10 mouse cellular contexts compared by ENCODE assay signal in the genomic region with DNA sequence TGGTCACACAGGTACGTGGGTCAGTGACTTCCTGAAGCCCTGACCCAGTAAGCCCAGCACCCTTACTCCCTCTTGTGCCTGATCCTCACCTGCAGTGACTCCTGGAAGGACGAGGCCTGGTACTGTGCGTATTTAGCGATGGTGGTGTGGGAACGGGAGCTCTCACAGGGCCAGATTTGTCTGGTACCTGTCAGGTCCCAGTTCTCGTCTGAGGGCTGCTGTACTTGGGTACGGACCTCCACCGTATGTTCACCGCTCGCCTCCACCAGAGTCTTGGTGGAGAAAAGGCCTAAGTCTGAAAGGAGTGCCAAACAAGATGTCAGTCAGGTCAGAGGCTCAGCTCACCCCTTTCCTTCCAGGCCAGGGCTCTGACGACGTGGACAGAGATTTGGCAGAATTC. TPM values are rescaled to one million over a fixed set of nuclear protein-coding genes. Genes with fewer than 3 reads are reported as not detected.
A peak's percentile ranks its signal among the peaks of the same experiment; 100 is the strongest.
DNase-seq lines count a peak whose midpoint lies in the region; ATAC-seq and TF ChIP-seq lines count a peak whose summit lies in the region.
"Had no signal": no experiment of that assay in that cellular context is flagged by ENCODE, and none has a peak within 500 bp of the region (broad histone marks: within the 10 kb centered on the region; RNA-seq: fewer than 3 reads in every experiment).

No protein-coding gene starts in this region.

- WGBS in forebrain, embryonic 10.5 days = 86% methylated on average over 12 of the region's 12 CpGs
- WGBS in forebrain, embryonic 16.5 days = 85% methylated on average over 12 of the region's 12 CpGs

- H3K4me1 ChIP-seq in forebrain, embryonic 10.5 days = peaks cover 52% of the 10 kb centered on the region
- peaks cover 9% of the 10 kb centered on the region for H3K4me1 ChIP-seq in forebrain, embryonic 16.5 days (replicated peaks; ENCODE audit: control insufficient read depth, insufficient read depth, low read length)
- H3K4me1 ChIP-seq in testis, adult 2 months (ENCODE audit: control insufficient read depth, insufficient read depth, low read length) = peaks cover 29% of the 10 kb centered on the region

- no peak for DNase-seq in forebrain, embryonic 10.5 days (ENCODE audit: extremely low spot score, low spot score)
- peak; percentile 14 for DNase-seq in kidney, adult 18-20 months
- no peak for DNase-seq in kidney, postnatal 4 days
- no peak for DNase-seq in testis, postnatal 14 days (ENCODE audit: low spot score)

- peaks cover 28% of the 10 kb centered on the region for H3K27me3 ChIP-seq in forebrain, embryonic 10.5 days (ENCODE audit: poor library complexity, severe bottlenecking)
- H3K27me3 ChIP-seq in forebrain, embryonic 16.5 days (replicated peaks; ENCODE audit: control insufficient read depth, insufficient read depth, low read length) = no peaks in the 10 kb centered on the region
- no peaks in the 10 kb centered on the region for H3K27me3 ChIP-seq in testis, adult 2 months (ENCODE audit: control insufficient read depth, insufficient read depth, low read length)
- H3K27me3 ChIP-seq: embryonic facial prominence, embryonic 15.5 days had no signal

- TF ChIP-seq CTCF in testis, adult 2 months (IDR thresholded peaks at IDR 0.05; ENCODE audit: control insufficient read depth, insufficient read depth, insufficient replicate concordance, low read depth, low read length) = no peak

- ATAC-seq in forebrain, embryonic 16.5 days = no peak
- no peak for ATAC-seq in megakaryocyte-erythroid progenitor cell, adult 5-6 weeks (replicated peaks; ENCODE audit: low FRiP score, low TSS enrichment, poor library complexity, severe bottlenecking)

- H3K36me3 ChIP-seq in forebrain, embryonic 10.5 days (replicated peaks) = peaks cover 78% of the 10 kb centered on the region
- H3K36me3 ChIP-seq in forebrain, embryonic 16.5 days (ENCODE audit: control insufficient read depth, insufficient read depth) = peaks cover 66% of the 10 kb centered on the region
- no peaks in the 10 kb centered on the region; the same call in 1 of the 2 replicates for H3K36me3 ChIP-seq in testis, adult 2 months (ENCODE audit: control insufficient read depth, insufficient read depth, low read length)

- no peaks in the 10 kb centered on the region for H3K9me3 ChIP-seq in forebrain, embryonic 10.5 days
- no peaks in the 10 kb centered on the region for H3K9me3 ChIP-seq in forebrain, embryonic 16.5 days (ENCODE audit: control insufficient read depth, low read length)
- H3K9me3 ChIP-seq: embryonic facial prominence, embryonic 15.5 days; heart, embryonic 10.5 days; liver, embryonic 12.5 days had no signal

- H3K4me2 ChIP-seq in forebrain, embryonic 16.5 days (ENCODE audit: low read length) = no peak overlapping the region
- H3K4me2 ChIP-seq: embryonic facial prominence, embryonic 15.5 days had no signal

- H3K4me3 ChIP-seq in forebrain, embryonic 10.5 days = peak overlapping the region; percentile 21; the same call in 1 of the 2 replicates
- no peak overlapping the region for H3K4me3 ChIP-seq in forebrain, embryonic 16.5 days (replicated peaks; ENCODE audit: low read length)
- H3K4me3 ChIP-seq in testis, adult 2 months (ENCODE audit: control insufficient read depth, low read depth, low read length) = peak overlapping the region; percentile 87
- H3K4me3 ChIP-seq: embryonic facial prominence, embryonic 15.5 days; liver, embryonic 12.5 days had no signal

- H3K27ac ChIP-seq in forebrain, embryonic 10.5 days = no peak overlapping the region
- no peak overlapping the region for H3K27ac ChIP-seq in forebrain, embryonic 16.5 days (ENCODE audit: low read length)
- no peak overlapping the region for H3K27ac ChIP-seq in testis, adult 2 months (ENCODE audit: control insufficient read depth, insufficient read depth, low read depth, low read length)
- H3K27ac ChIP-seq: embryonic facial prominence, embryonic 15.5 days; heart, embryonic 10.5 days; liver, embryonic 12.5 days had no signal

- no peak overlapping the region for H3K9ac ChIP-seq in forebrain, embryonic 16.5 days (replicated peaks; ENCODE audit: low read depth, low read length)
- H3K9ac ChIP-seq: embryonic facial prominence, embryonic 15.5 days; liver, embryonic 12.5 days had no signal

- no peak for TF ChIP-seq POLR2A in testis, adult 2 months (IDR thresholded peaks at IDR 0.05; ENCODE audit: control insufficient read depth, low read depth, low read length)

RNA-seq across cellular contexts. Expression of gene Tmem88, which starts 4.0 kb away (rescaled TPM):
- polyA plus RNA-seq in forebrain, embryonic 10.5 days (2016; fragmentation: Nextera tagmentation; extraction: Ambion mirVana) = 23.3 and 23.4 TPM in 2 replicates
- polyA plus RNA-seq in forebrain, embryonic 16.5 days (2015; fragmentation: Nextera tagmentation; extraction: Ambion mirVana) = 5.9 and 6.2 TPM in 2 replicates
- 2.0 and 2.4 TPM in 2 replicates for polyA plus RNA-seq in testis, adult 2 months (2012; rRNA removed)
- 0.37 TPM in 1 of 2 replicates, not detected in the other for total RNA-seq in megakaryocyte-erythroid progenitor cell, adult 5-6 weeks (2014; fragmentation: Nextera tagmentation)
- total RNA-seq in megakaryocyte-erythroid progenitor cell, adult 5-6 weeks (2017) = not detected in 2 replicates

RNA-seq across cellular contexts. Expression of gene Cyb5d1, which starts 6.6 kb away (rescaled TPM):
- polyA plus RNA-seq in forebrain, embryonic 10.5 days (2016; fragmentation: Nextera tagmentation; extraction: Ambion mirVana) = 47.3 and 54.6 TPM in 2 replicates
- polyA plus RNA-seq in forebrain, embryonic 16.5 days (2015; fragmentation: Nextera tagmentation; extraction: Ambion mirVana) = 42.5 and 44.2 TPM in 2 replicates
- 35.3 and 42.5 TPM in 2 replicates for polyA plus RNA-seq in testis, adult 2 months (2012; rRNA removed)
- total RNA-seq in megakaryocyte-erythroid progenitor cell, adult 5-6 weeks (2014; fragmentation: Nextera tagmentation) = 16.2 and 20.9 TPM in 2 replicates
- total RNA-seq in megakaryocyte-erythroid progenitor cell, adult 5-6 weeks (2017) = 36.7 and 41.7 TPM in 2 replicates

RNA-seq across cellular contexts. Expression of gene Naa38, which starts 6.7 kb away (rescaled TPM):
- polyA plus RNA-seq in forebrain, embryonic 10.5 days (2016; fragmentation: Nextera tagmentation; extraction: Ambion mirVana) = 131 and 136 TPM in 2 replicates
- polyA plus RNA-seq in forebrain, embryonic 16.5 days (2015; fragmentation: Nextera tagmentation; extraction: Ambion mirVana) = 79.2 and 86.1 TPM in 2 replicates
- polyA plus RNA-seq in testis, adult 2 months (2012; rRNA removed) = 325 and 343 TPM in 2 replicates
- 161 and 169 TPM in 2 replicates for total RNA-seq in megakaryocyte-erythroid progenitor cell, adult 5-6 weeks (2014; fragmentation: Nextera tagmentation)
- 156 and 170 TPM in 2 replicates for total RNA-seq in megakaryocyte-erythroid progenitor cell, adult 5-6 weeks (2017)

RNA-seq across cellular contexts. Expression of gene Kdm6b, which starts 11.5 kb away (rescaled TPM):
- polyA plus RNA-seq in forebrain, embryonic 10.5 days (2016; fragmentation: Nextera tagmentation; extraction: Ambion mirVana) = 31.7 TPM in 2 replicates
- 48.4 and 52.8 TPM in 2 replicates for polyA plus RNA-seq in forebrain, embryonic 16.5 days (2015; fragmentation: Nextera tagmentation; extraction: Ambion mirVana)
- 8.0 and 8.6 TPM in 2 replicates for polyA plus RNA-seq in testis, adult 2 months (2012; rRNA removed)
- 19.3 and 22.1 TPM in 2 replicates for total RNA-seq in megakaryocyte-erythroid progenitor cell, adult 5-6 weeks (2014; fragmentation: Nextera tagmentation)
- total RNA-seq in megakaryocyte-erythroid progenitor cell, adult 5-6 weeks (2017) = 1.6 and 2.7 TPM in 2 replicates

RNA-seq across cellular contexts. Expression of gene Chd3, which starts 32.8 kb away (rescaled TPM):
- polyA plus RNA-seq in forebrain, embryonic 10.5 days (2016; fragmentation: Nextera tagmentation; extraction: Ambion mirVana) = 40.7 and 44.9 TPM in 2 replicates
- 132 and 146 TPM in 2 replicates for polyA plus RNA-seq in forebrain, embryonic 16.5 days (2015; fragmentation: Nextera tagmentation; extraction: Ambion mirVana)
- polyA plus RNA-seq in testis, adult 2 months (2012; rRNA removed) = 49.4 and 52.5 TPM in 2 replicates
- total RNA-seq in megakaryocyte-erythroid progenitor cell, adult 5-6 weeks (2014; fragmentation: Nextera tagmentation) = 45.7 and 57.3 TPM in 2 replicates
- total RNA-seq in megakaryocyte-erythroid progenitor cell, adult 5-6 weeks (2017) = 21.0 and 49.2 TPM in 2 replicates
